Mouse (Mus musculus): Measurements from ENCODE around the gene Ucn2. TPM values are rescaled to one million over a fixed set of nuclear protein-coding genes. Genes with fewer than 3 reads are reported as not detected.

Ucn2 gene
- polyA plus RNA-seq, 1 experiment from 2014 or later = not detected

DNA sequence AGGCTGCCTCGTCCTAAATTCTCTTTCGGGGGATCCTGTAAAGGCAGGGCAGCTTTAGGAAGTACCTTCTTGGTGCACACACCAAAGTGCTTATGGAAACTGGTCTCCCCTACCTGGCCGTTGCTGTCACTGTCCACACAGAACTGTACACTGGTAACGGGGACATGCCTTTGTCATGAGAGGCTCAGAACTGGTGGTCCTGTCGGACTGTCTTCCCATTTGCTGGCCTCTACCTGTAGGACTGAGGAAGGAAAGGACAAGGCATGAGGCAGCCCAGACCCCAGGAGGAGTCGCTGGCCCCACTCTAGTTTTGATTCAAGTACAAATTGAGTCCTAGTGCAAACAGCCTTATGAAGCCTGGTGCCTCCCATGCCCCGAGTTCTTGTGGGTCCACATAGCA lies 45.2 kb downstream of the Ucn2 start:
- no peak overlapping the region for H3K4me2 ChIP-seq (ENCODE audit: low read depth, low read length, severe bottlenecking)
- no peak overlapping the region for H3K4me3 ChIP-seq (ENCODE audit: low read depth, low read length)
- no peak overlapping the region for H3K9ac ChIP-seq (ENCODE audit: low read length)
- H3K27me3 ChIP-seq (ENCODE audit: control insufficient read depth, insufficient read depth, low read length) = no peaks in the 10 kb centered on the region
- no peaks in the 10 kb centered on the region for H3K36me3 ChIP-seq (ENCODE audit: control insufficient read depth, insufficient read depth, low read length)
- WGBS = 91% methylated on average over 7 of the region's 7 CpGs
- no peak for DNase-seq (ENCODE audit: low spot score)
- no peaks in the 10 kb centered on the region for H3K4me1 ChIP-seq (replicated peaks; ENCODE audit: control insufficient read depth, insufficient read depth, low read length)
- H3K27ac ChIP-seq (ENCODE audit: low read depth, low read length) = no peak overlapping the region
- ATAC-seq (replicated peaks; ENCODE audit: low FRiP score) = no peak
- no peaks in the 10 kb centered on the region for H3K9me3 ChIP-seq (ENCODE audit: control insufficient read depth, low read length)

DNA sequence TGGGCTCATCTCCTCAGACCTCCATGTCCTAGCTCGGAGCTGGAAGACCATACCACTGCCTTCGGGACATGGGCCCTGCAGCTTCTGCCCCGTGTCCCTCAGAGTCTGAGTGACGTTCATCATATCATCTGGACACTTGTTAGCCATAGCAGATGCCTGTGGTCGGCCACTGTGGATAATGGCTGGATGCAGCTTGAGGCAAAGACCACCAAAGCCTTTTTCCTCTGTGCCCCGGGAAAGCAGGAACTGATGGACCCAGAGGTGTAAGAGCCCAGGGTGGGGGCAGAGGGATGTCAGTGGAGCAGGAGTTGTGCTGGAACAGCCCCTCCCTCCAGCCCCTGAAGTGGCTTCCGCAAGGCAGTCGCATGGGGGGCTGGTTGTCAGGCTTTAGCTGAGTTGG lies 45.9 kb downstream of the Ucn2 start:
- H3K4me2 ChIP-seq (ENCODE audit: low read depth, low read length, severe bottlenecking) = no peak overlapping the region
- no peak overlapping the region for H3K4me3 ChIP-seq (ENCODE audit: low read depth, low read length)
- WGBS = 89% methylated on average over 8 of the region's 8 CpGs
- H3K36me3 ChIP-seq (ENCODE audit: control insufficient read depth, insufficient read depth, low read length) = no peaks in the 10 kb centered on the region
- H3K27me3 ChIP-seq (ENCODE audit: control insufficient read depth, insufficient read depth, low read length) = no peaks in the 10 kb centered on the region
- H3K27ac ChIP-seq (ENCODE audit: low read depth, low read length) = no peak overlapping the region
- no peaks in the 10 kb centered on the region for H3K9me3 ChIP-seq (ENCODE audit: control insufficient read depth, low read length)
- DNase-seq (ENCODE audit: low spot score) (no peak), ATAC-seq (replicated peaks; ENCODE audit: low FRiP score) (no peak)
- H3K9ac ChIP-seq (ENCODE audit: low read length) = no peak overlapping the region
- no peaks in the 10 kb centered on the region for H3K4me1 ChIP-seq (replicated peaks; ENCODE audit: control insufficient read depth, insufficient read depth, low read length)

DNA sequence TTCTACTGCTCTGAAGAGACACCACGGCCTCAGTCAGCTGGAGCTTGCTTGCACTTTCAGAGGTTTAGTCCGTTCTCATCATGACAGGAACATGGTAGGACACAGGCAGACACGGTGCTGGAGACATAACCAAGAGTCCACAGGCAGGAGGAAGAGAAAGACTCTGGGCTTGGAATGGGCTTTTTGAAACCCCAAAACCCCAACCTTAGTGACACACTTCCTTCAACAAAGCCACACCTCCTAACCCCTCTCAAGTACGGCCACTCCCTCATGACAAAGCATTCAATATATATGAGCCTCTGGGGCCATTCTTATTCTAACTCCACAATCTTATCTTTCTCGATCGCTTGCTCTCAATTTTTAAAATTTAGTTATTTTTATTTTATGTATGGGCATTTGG lies 46.6 kb downstream of the Ucn2 start:
- Histone ChIP-seq H3K9ac (ENCODE audit: low read length) (no peak overlapping the region), H3K9me3 (ENCODE audit: control insufficient read depth, low read length) (no peaks in the 10 kb centered on the region), H3K4me1 (replicated peaks; ENCODE audit: control insufficient read depth, insufficient read depth, low read length) (no peaks in the 10 kb centered on the region), H3K36me3 (ENCODE audit: control insufficient read depth, insufficient read depth, low read length) (no peaks in the 10 kb centered on the region), H3K4me2 (ENCODE audit: low read depth, low read length, severe bottlenecking) (no peak overlapping the region), H3K27me3 (ENCODE audit: control insufficient read depth, insufficient read depth, low read length) (no peaks in the 10 kb centered on the region), H3K27ac (ENCODE audit: low read depth, low read length) (no peak overlapping the region), H3K4me3 (ENCODE audit: low read depth, low read length) (no peak overlapping the region)
- ATAC-seq (replicated peaks; ENCODE audit: low FRiP score) = no peak
- WGBS = 89% methylated on average over 6 of the region's 6 CpGs
- DNase-seq (ENCODE audit: low spot score) = no peak

MicroRNAs encoded within 50 kb of the gene (microRNA counts, 519-probe panel; counts per million panel counts)
- 31.2 counts per million for microRNA mmu-miR-711

Small RNA genes within 50 kb of the gene (microRNA-seq; reads per million reads assigned to microRNA genes)
- gene Mir711 (ENCODE audit: insufficient number of aligned reads) = not detected

Other genes starting within 250 kb of the Ucn2 start
- 96.6 and 108 TPM in 2 replicates for gene Ip6k2, start 202.2 kb upstream of the Ucn2 start, polyA plus RNA-seq (2014; fragmentation: Nextera tagmentation; extraction: Ambion mirVana)
- 14.4 and 22.0 TPM in 2 replicates for gene Nckipsd, start 177.6 kb upstream of the Ucn2 start, polyA plus RNA-seq (2014; fragmentation: Nextera tagmentation; extraction: Ambion mirVana)
- gene Celsr3, start 159.7 kb upstream of the Ucn2 start, polyA plus RNA-seq (2014; fragmentation: Nextera tagmentation; extraction: Ambion mirVana) = 6.9 and 9.4 TPM in 2 replicates
- 12.6 and 12.7 TPM in 2 replicates for gene Slc26a6, start 132.7 kb upstream of the Ucn2 start, polyA plus RNA-seq (2014; fragmentation: Nextera tagmentation; extraction: Ambion mirVana)
- gene Tmem89, start 71.4 kb upstream of the Ucn2 start, polyA plus RNA-seq (2014; fragmentation: Nextera tagmentation; extraction: Ambion mirVana) = not detected in 2 replicates
- gene Uqcrc1, start 49.4 kb upstream of the Ucn2 start, polyA plus RNA-seq (2014; fragmentation: Nextera tagmentation; extraction: Ambion mirVana) = 395 and 436 TPM in 2 replicates
- 2.2 and 3.7 TPM in 2 replicates for gene Col7a1, start 32.4 kb upstream of the Ucn2 start, polyA plus RNA-seq (2014; fragmentation: Nextera tagmentation; extraction: Ambion mirVana)
- gene Pfkfb4, start 5.8 kb downstream of the Ucn2 start, polyA plus RNA-seq (2014; fragmentation: Nextera tagmentation; extraction: Ambion mirVana) = 12.5 and 12.8 TPM in 2 replicates
- gene Shisa5, start 52.6 kb downstream of the Ucn2 start, polyA plus RNA-seq (2014; fragmentation: Nextera tagmentation; extraction: Ambion mirVana) = 30.4 and 33.9 TPM in 2 replicates
- gene Trex1, start 73.7 kb downstream of the Ucn2 start, polyA plus RNA-seq (2014; fragmentation: Nextera tagmentation; extraction: Ambion mirVana) = 5.9 and 8.2 TPM in 2 replicates
- 28.1 and 32.1 TPM in 2 replicates for gene Atrip, start 88.1 kb downstream of the Ucn2 start, polyA plus RNA-seq (2014; fragmentation: Nextera tagmentation; extraction: Ambion mirVana)
- 13.2 and 17.4 TPM in 2 replicates for gene Ccdc51, start 96.5 kb downstream of the Ucn2 start, polyA plus RNA-seq (2014; fragmentation: Nextera tagmentation; extraction: Ambion mirVana)
- gene Tma7, start 96.6 kb downstream of the Ucn2 start, polyA plus RNA-seq (2014; fragmentation: Nextera tagmentation; extraction: Ambion mirVana) = 671 and 746 TPM in 2 replicates
- gene Plxnb1, start 109.4 kb downstream of the Ucn2 start, polyA plus RNA-seq (2014; fragmentation: Nextera tagmentation; extraction: Ambion mirVana) = 27.3 and 28.3 TPM in 2 replicates
- gene Fbxw21, start 176.0 kb downstream of the Ucn2 start, polyA plus RNA-seq (2014; fragmentation: Nextera tagmentation; extraction: Ambion mirVana) = not detected in 2 replicates
- not detected in 2 replicates for gene Fbxw13, start 210.0 kb downstream of the Ucn2 start, polyA plus RNA-seq (2014; fragmentation: Nextera tagmentation; extraction: Ambion mirVana)
- gene Fbxw20, start 248.7 kb downstream of the Ucn2 start, polyA plus RNA-seq (2014; fragmentation: Nextera tagmentation; extraction: Ambion mirVana) = not detected in 2 replicates

All from forebrain, embryonic 11.5 days (tissue).